Mouse (Mus musculus) MEL (cell line): ENCODE results near the gene Etfdh. TPM values are rescaled to one million over a fixed set of nuclear protein-coding genes. Genes with fewer than 3 reads are reported as not detected.

Experiments used
- DNase-seq: peaks from one replicate; pipeline ENCODE4 v3.0.0; 2011; ENCODE audit warnings: low read depth, low spot score
- H3K27ac ChIP-seq: 2 replicates; pipeline ENCODE4 v1.5.1; 2012; ENCODE audit warnings: low read depth, mild to moderate bottlenecking, control low read depth, low read length, moderate library complexity; ENCODE audit not compliant: control insufficient read depth
- H3K27me3 ChIP-seq, 2 experiments: fragments of 150-350 bp in 1 of 2; sonication (generic) in 1 of 2; 2 replicates each; pipeline ENCODE4 v1.6.1; 2012; ENCODE audit warnings: low read length in 2 of 2, mild to moderate bottlenecking in 2 of 2, improper control_type of control experiment in 1 of 2, moderate library complexity in 1 of 2; ENCODE audit not compliant: insufficient read depth in 2 of 2, control insufficient read depth in 1 of 2
- H3K36me3 ChIP-seq, 2 experiments: 2 replicates each; pipeline ENCODE4 v1.6.1; 2012 to 2014; ENCODE audit warnings: low read length in 2 of 2, improper control_type of control experiment in 1 of 2, inconsistent platforms in 1 of 2, mild to moderate bottlenecking in 1 of 2; ENCODE audit not compliant: insufficient read depth in 2 of 2, control insufficient read depth in 1 of 2
- H3K4me1 ChIP-seq, 2 experiments: fragments of 150-350 bp in 1 of 2; sonication (generic) in 1 of 2; 2 replicates each; pipeline ENCODE4 v1.6.1; 2012; ENCODE audit warnings: low read length in 2 of 2, improper control_type of control experiment in 1 of 2, mild to moderate bottlenecking in 1 of 2; ENCODE audit not compliant: insufficient read depth in 2 of 2, control insufficient read depth in 1 of 2
- H3K4me3 ChIP-seq, 2 experiments: fragments of 150-350 bp in 1 of 2; sonication (generic) in 1 of 2; 2 replicates each; pipeline ENCODE4 v1.5.1; 2012; ENCODE audit warnings: low read depth in 2 of 2, low read length in 2 of 2, mild to moderate bottlenecking in 2 of 2, moderate library complexity in 2 of 2, control low read depth in 1 of 2, improper control_type of control experiment in 1 of 2; ENCODE audit not compliant: control insufficient read depth in 1 of 2, insufficient read depth in 1 of 2
- H3K79me2 ChIP-seq: 2 replicates; pipeline ENCODE4 v1.6.1; 2012; ENCODE audit warnings: mild to moderate bottlenecking, low read length, moderate library complexity; ENCODE audit not compliant: control insufficient read depth, poor library complexity, insufficient read depth
- H3K9ac ChIP-seq: 2 replicates; pipeline ENCODE4 v1.6.1; 2012; ENCODE audit warnings: low read depth, mild to moderate bottlenecking, control low read depth, low read length, moderate library complexity; ENCODE audit not compliant: control insufficient read depth, poor library complexity, severe bottlenecking
- H3K9me3 ChIP-seq: fragments of 150-350 bp; sonication (generic); replicated peaks from 2 replicates; pipeline ENCODE4 v1.6.1; 2012; ENCODE audit warnings: mild to moderate bottlenecking, low read length, improper control_type of control experiment, moderate library complexity; ENCODE audit not compliant: insufficient read depth
- CTCF ChIP-seq, 3 experiments: IDR thresholded peaks in 2 of 3; conservative IDR thresholded peaks in 1 of 3; 2 replicates each; pipeline ENCODE4 v1.5.1; 2011 to 2012; ENCODE audit warnings: low read length in 3 of 3, low read depth in 2 of 3, mild to moderate bottlenecking in 2 of 3, improper control_type of control experiment in 1 of 3, inconsistent platforms in 1 of 3, mixed read lengths in 1 of 3, moderate library complexity in 1 of 3; ENCODE audit not compliant: control insufficient read depth in 1 of 3, insufficient read depth in 1 of 3, poor library complexity in 1 of 3, severe bottlenecking in 1 of 3
- ELF1 ChIP-seq: IDR thresholded peaks from 2 replicates; pipeline ENCODE4 v1.6.1; 2014; ENCODE audit warnings: low read depth, mild to moderate bottlenecking, inconsistent platforms, low read length, improper control_type of control experiment, moderate library complexity
- GABPA ChIP-seq: IDR thresholded peaks from 2 replicates; pipeline ENCODE4 v1.6.1; 2012; ENCODE audit warnings: low read depth, mild to moderate bottlenecking, inconsistent platforms, low read length, improper control_type of control experiment, moderate library complexity
- GATA1 ChIP-seq: IDR thresholded peaks from 2 replicates; pipeline ENCODE4 v1.6.1; 2011; ENCODE audit warnings: low read depth, low read length, improper control_type of control experiment
- HCFC1 ChIP-seq: IDR thresholded peaks from 2 replicates; pipeline ENCODE4 v1.6.1; 2012; ENCODE audit warnings: low read depth, mild to moderate bottlenecking, inconsistent platforms, low read length, improper control_type of control experiment, moderate library complexity
- JUND ChIP-seq: IDR thresholded peaks from 2 replicates; pipeline ENCODE4 v1.6.1; 2011; ENCODE audit warnings: low read depth, mild to moderate bottlenecking, improper control_type of control experiment, low read length
- KAT2A ChIP-seq: conservative IDR thresholded peaks from 2 replicates; pipeline ENCODE4 v1.6.1; 2012; ENCODE audit warnings: low read depth, low read length, improper control_type of control experiment, inconsistent platforms
- MAZ ChIP-seq: IDR thresholded peaks from 2 replicates; pipeline ENCODE4 v1.6.1; 2012; ENCODE audit warnings: low read depth, mild to moderate bottlenecking, inconsistent platforms, low read length, improper control_type of control experiment
- MEF2A ChIP-seq: IDR thresholded peaks from 2 replicates; pipeline ENCODE4 v1.6.1; 2014; ENCODE audit warnings: low read depth, mild to moderate bottlenecking, inconsistent platforms, low read length, improper control_type of control experiment; ENCODE audit not compliant: poor library complexity, insufficient replicate concordance, severe bottlenecking; ENCODE audit errors: extremely low read depth
- MXI1 ChIP-seq: IDR thresholded peaks from 2 replicates; pipeline ENCODE4 v1.6.1; 2011; ENCODE audit warnings: mild to moderate bottlenecking, low read depth, low read length, improper control_type of control experiment
- MYB ChIP-seq: IDR thresholded peaks from 2 replicates; pipeline ENCODE4 v1.6.1; 2011; ENCODE audit warnings: mild to moderate bottlenecking, low read depth, low read length, improper control_type of control experiment
- MYC ChIP-seq: IDR thresholded peaks from 2 replicates; pipeline ENCODE4 v1.6.1; 2011; ENCODE audit warnings: low read depth, mild to moderate bottlenecking, low read length, improper control_type of control experiment, moderate library complexity
- NRF1 ChIP-seq: IDR thresholded peaks from 2 replicates; pipeline ENCODE4 v1.6.1; 2014; ENCODE audit warnings: low read depth, mild to moderate bottlenecking, inconsistent platforms, low read length, improper control_type of control experiment, moderate library complexity; ENCODE audit not compliant: poor library complexity, insufficient read depth, severe bottlenecking
- POLR2AphosphoS2 ChIP-seq: IDR thresholded peaks from 2 replicates; pipeline ENCODE4 v1.6.1; 2011; ENCODE audit warnings: low read length, improper control_type of control experiment
- RAD21 ChIP-seq: IDR thresholded peaks from 2 replicates; pipeline ENCODE4 v1.6.1; 2011; ENCODE audit warnings: mild to moderate bottlenecking, low read depth, low read length, improper control_type of control experiment
- RCOR1 ChIP-seq: IDR thresholded peaks from 2 replicates; pipeline ENCODE4 v1.6.1; 2012; ENCODE audit warnings: low read depth, mild to moderate bottlenecking, inconsistent platforms, low read length, improper control_type of control experiment
- SMC3 ChIP-seq: IDR thresholded peaks from 2 replicates; pipeline ENCODE4 v1.6.1; 2011; ENCODE audit warnings: low read depth, low read length, improper control_type of control experiment
- TBP ChIP-seq: IDR thresholded peaks from 2 replicates; pipeline ENCODE4 v1.8.0; 2011; ENCODE audit warnings: low read depth, low read length, improper control_type of control experiment
- TCF12 ChIP-seq: IDR thresholded peaks from 2 replicates; pipeline ENCODE4 v1.6.1; 2014; ENCODE audit warnings: low read depth, mild to moderate bottlenecking, inconsistent platforms, low read length, improper control_type of control experiment, moderate library complexity
- UBTF ChIP-seq: IDR thresholded peaks from 2 replicates; pipeline ENCODE4 v1.6.1; 2012; ENCODE audit warnings: low read depth, mild to moderate bottlenecking, inconsistent platforms, low read length, improper control_type of control experiment, moderate library complexity, borderline replicate concordance; ENCODE audit not compliant: insufficient read depth
- USF1 ChIP-seq: IDR thresholded peaks from 2 replicates; pipeline ENCODE4 v1.6.1; 2014; ENCODE audit warnings: low read depth, mild to moderate bottlenecking, inconsistent platforms, low read length, improper control_type of control experiment, moderate library complexity
- USF2 ChIP-seq, 2 experiments: IDR thresholded peaks; 2 replicates each; pipeline ENCODE4 v1.6.1; 2011 to 2012; ENCODE audit warnings: improper control_type of control experiment in 2 of 2, low read length in 2 of 2, borderline replicate concordance in 1 of 2, inconsistent platforms in 1 of 2, low read depth in 1 of 2, mild to moderate bottlenecking in 1 of 2; ENCODE audit not compliant: insufficient read depth in 1 of 2
- ZC3H11A ChIP-seq: IDR thresholded peaks from 2 replicates; pipeline ENCODE4 v1.6.1; 2012; ENCODE audit warnings: low read depth, mild to moderate bottlenecking, inconsistent platforms, low read length, improper control_type of control experiment
- ZKSCAN1 ChIP-seq: IDR thresholded peaks from 2 replicates; pipeline ENCODE4 v1.6.1; 2012; ENCODE audit warnings: low read depth, mild to moderate bottlenecking, inconsistent platforms, low read length, improper control_type of control experiment, moderate library complexity
- ZMIZ1 ChIP-seq: IDR thresholded peaks from 2 replicates; pipeline ENCODE4 v1.6.1; 2012; ENCODE audit warnings: low read depth, mild to moderate bottlenecking, inconsistent platforms, low read length, improper control_type of control experiment, moderate library complexity
- polyA plus RNA-seq, 2 experiments: library from polyadenylated mRNA; stranded (reverse) in 1 of 2; unstranded in 1 of 2; fragments of >175 nt in 1 of 2; fragments of >200 nt in 1 of 2; gene quantifications; 2 replicates each; pipeline versions ENCODE4 v1.2.1 to v1.2.4; 2012; ENCODE audit warnings: low replicate concordance in 2 of 2, low read depth in 1 of 2; ENCODE audit not compliant: insufficient read length in 2 of 2, insufficient read depth in 1 of 2, missing spikeins in 1 of 2
- total RNA-seq: library from RNA; depleted of rRNA; stranded (reverse); fragments of 300-350 nt; gene quantifications from 2 replicates; pipeline ENCODE4 v1.2.3, GENCODE M21; 2012

Gene Etfdh
- total and polyA plus RNA-seq, 3 experiments: 37.6 to 47.7 TPM; not detected in 1

GRCm38 (mm10) chr3:79628182-79628560 lies 1.1 kb downstream of the Etfdh start:
- no peak for DNase-seq
- H3K27me3 ChIP-seq: no peaks in the 10 kb centered on the region
- TF ChIP-seq UBTF (no peak), CTCF (IDR thresholded peaks at IDR 0.05 in 2 of 3, conservative IDR thresholded peaks at IDR 0.05 in 1 of 3; ENCODE audit: control insufficient read depth in 1 of 3, insufficient read depth in 1 of 3, low read depth in 2 of 3, low read length in 3 of 3, poor library complexity in 1 of 3, severe bottlenecking in 1 of 3) (peak in 1 of 3 experiments; percentile 12; a peak in 1 of 6 replicates), KAT2A (no peak), MYC (no peak), GABPA (no peak), ZC3H11A (no peak), TBP (no peak), USF2 (IDR thresholded peaks at IDR 0.05; ENCODE audit: borderline replicate concordance in 1 of 2, insufficient read depth in 1 of 2, low read depth in 1 of 2, low read length in 2 of 2) (no peak)
- TF ChIP-seq, all 39 proteins: peak for 1
- Histone ChIP-seq H3K27ac (peak overlapping the region; percentile 66), H3K79me2 (peaks cover 7% of the 10 kb centered on the region), H3K9me3 (no peaks in the 10 kb centered on the region), H3K36me3 (peaks cover 1 to 6% of the 10 kb centered on the region in 2 experiments; a peak in 2 of 4 replicates), H3K9ac (peak overlapping the region; percentile 71), H3K4me3 (peak overlapping the region; percentile 78 to 82), H3K4me1 (no peaks in the 10 kb centered on the region)

DNA sequence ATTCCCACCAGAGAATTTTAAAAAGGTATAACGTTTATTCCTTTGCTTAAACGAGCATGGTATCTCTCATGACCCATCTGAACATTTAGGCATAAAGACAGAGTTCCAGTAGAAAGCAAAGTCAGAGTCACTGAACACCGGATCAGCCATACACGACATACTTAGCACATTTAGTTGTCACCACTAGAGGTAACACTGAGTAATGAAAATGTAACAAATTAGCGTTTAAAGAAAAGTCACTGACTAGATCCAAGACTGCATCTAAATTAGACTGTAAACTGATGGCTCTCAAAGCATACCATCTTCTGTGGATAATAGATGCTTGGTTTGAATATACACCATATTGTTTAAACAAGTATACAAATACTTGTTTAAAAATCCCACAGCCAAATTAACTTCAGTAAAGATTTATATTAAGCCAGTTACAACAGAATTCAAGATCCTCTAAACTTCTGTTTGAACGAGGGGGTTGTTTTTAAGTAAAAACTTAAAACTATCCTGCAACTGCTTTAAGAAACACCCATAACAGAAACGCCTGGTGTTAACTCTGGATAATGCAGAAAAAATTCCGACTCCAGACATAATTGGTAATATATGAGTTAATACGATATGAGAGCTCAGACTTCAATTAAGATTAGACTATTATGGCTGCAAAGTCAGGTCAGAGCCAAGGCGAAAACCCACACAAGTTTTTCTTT lies 1.7 kb downstream of the Etfdh start:
- no peak for TF ChIP-seq TBP
- TF ChIP-seq POLR2AphosphoS2: no peak
- TF ChIP-seq JUND: peak; percentile 15; the same call in 1 of the 2 replicates
- TF ChIP-seq USF1: no peak
- TF ChIP-seq CTCF (IDR thresholded peaks at IDR 0.05 in 2 of 3, conservative IDR thresholded peaks at IDR 0.05 in 1 of 3; ENCODE audit: control insufficient read depth in 1 of 3, insufficient read depth in 1 of 3, low read depth in 2 of 3, low read length in 3 of 3, poor library complexity in 1 of 3, severe bottlenecking in 1 of 3): peak in 2 of 3 experiments; percentile 58 to 65; a peak in 4 of 6 replicates
- no peak for TF ChIP-seq MAZ
- TF ChIP-seq TCF12: no peak
- TF ChIP-seq ZKSCAN1: no peak
- no peak for TF ChIP-seq ZMIZ1
- no peak for TF ChIP-seq MEF2A
- no peak for TF ChIP-seq HCFC1
- TF ChIP-seq MXI1: peak; percentile 40; the same call in 1 of the 2 replicates
- no peak for TF ChIP-seq MYB
- peak; percentile 14 for TF ChIP-seq RAD21
- TF ChIP-seq ELF1: no peak
- no peak for TF ChIP-seq USF2 (IDR thresholded peaks at IDR 0.05; ENCODE audit: borderline replicate concordance in 1 of 2, insufficient read depth in 1 of 2, low read depth in 1 of 2, low read length in 2 of 2)
- no peak for TF ChIP-seq GATA1
- TF ChIP-seq NRF1: no peak
- no peak for TF ChIP-seq MYC
- peak; percentile 31 for TF ChIP-seq SMC3
- no peak for TF ChIP-seq ZC3H11A
- TF ChIP-seq RCOR1: no peak
- Histone ChIP-seq H3K36me3 (peaks cover 1 to 6% of the 10 kb centered on the region in 2 experiments; a peak in 2 of 4 replicates), H3K27ac (peak overlapping the region; percentile 44; the same call in 1 of the 2 replicates), H3K79me2 (peaks cover 7% of the 10 kb centered on the region), H3K4me3 (peak overlapping the region; percentile 78 to 82), H3K4me1 (no peaks in the 10 kb centered on the region), H3K9me3 (no peaks in the 10 kb centered on the region), H3K9ac (peak overlapping the region; percentile 71), H3K27me3 (no peaks in the 10 kb centered on the region)
- DNase-seq: peak; percentile 81
